Mouse (Mus musculus) midbrain, embryonic 14.5 days (tissue): ENCODE data around the gene Gm38392. TPM values are rescaled to one million over a fixed set of nuclear protein-coding genes. Genes with fewer than 3 reads are reported as not detected.

Experiments used
- ATAC-seq: fragments of 200-750 bp; cut with Nextera tagmentation; 2 replicates; pipeline ENCODE4 v1.8.0; 2017; ENCODE audit warnings: moderate number of reproducible peaks, moderate library complexity; ENCODE audit not compliant: low FRiP score, low TSS enrichment
- DNase-seq: peaks from one replicate; pipeline ENCODE4 v3.0.0-alpha.2; 2015
- H3K27ac ChIP-seq: fragments of 300-500 bp; sonication (generic); replicated peaks from 2 replicates; pipeline ENCODE4 v1.5.1; 2014; ENCODE audit warnings: mild to moderate bottlenecking, low read depth, low read length, moderate library complexity
- H3K27me3 ChIP-seq: fragments of 300-500 bp; sonication (generic); 2 replicates; pipeline ENCODE4 v1.6.1; 2014; ENCODE audit warnings: low read length, control low read depth, mixed read lengths; ENCODE audit not compliant: control insufficient read depth, insufficient read depth
- H3K36me3 ChIP-seq: fragments of 300-500 bp; sonication (generic); 2 replicates; pipeline ENCODE4 v1.6.1; 2014; ENCODE audit warnings: low read length, control low read depth; ENCODE audit not compliant: control insufficient read depth, insufficient read depth
- H3K4me1 ChIP-seq: fragments of 300-500 bp; sonication (generic); 2 replicates; pipeline ENCODE4 v1.6.1; 2014; ENCODE audit warnings: mild to moderate bottlenecking, antibody characterized with exemption, low read length, control low read depth; ENCODE audit not compliant: control insufficient read depth, insufficient read depth
- H3K4me2 ChIP-seq: fragments of 300-500 bp; sonication (generic); 2 replicates; pipeline ENCODE4 v1.6.1; 2014; ENCODE audit warnings: mild to moderate bottlenecking, low read length, moderate library complexity
- H3K4me3 ChIP-seq: fragments of 300-500 bp; sonication (generic); replicated peaks from 2 replicates; pipeline ENCODE4 v1.5.1; 2014; ENCODE audit warnings: low read depth, low read length
- H3K9ac ChIP-seq: fragments of 300-500 bp; sonication (generic); replicated peaks from 2 replicates; pipeline ENCODE4 v1.6.1; 2014; ENCODE audit warnings: mild to moderate bottlenecking, low read length, moderate library complexity
- H3K9me3 ChIP-seq: fragments of 300-500 bp; sonication (generic); 2 replicates; pipeline ENCODE4 v1.6.1; 2016; ENCODE audit warnings: low read length, control low read depth, mixed read lengths; ENCODE audit not compliant: control insufficient read depth
- WGBS: fragments of 180-500 bp; shearing (Covaris S2); extraction: QIAGEN DNeasy Blood & Tissue Kit; methylation state at CpG from one replicate; pipeline ENCODE4 v1.1.7; 2014; 5-methylcytosine and 5-hydroxymethylcytosine counted together
- polyA plus RNA-seq: library from polyadenylated mRNA; unstranded; fragments of >200 nt; fragmentation: Nextera tagmentation; extraction: Ambion mirVana; gene quantifications from 2 replicates; pipeline ENCODE4 v1.2.1, GENCODE M21; 2014

Gm38392 gene
- polyA plus RNA-seq, 1 experiment from 2014 or later: not detected

- Histone ChIP-seq H3K36me3 (peaks cover 5% of the 10 kb centered on the region; the same call in 1 of the 2 replicates), H3K9me3 (no peaks in the 10 kb centered on the region), H3K4me3 (peak overlapping the region; percentile 55), H3K4me2 (peak overlapping the region; percentile 59), H3K4me1 (peaks cover 49% of the 10 kb centered on the region), H3K27ac (peak overlapping the region; percentile 88), H3K9ac (0 out of 2 replicates have a peak overlapping the region, but pooled peaks have one; percentile 74), H3K27me3 (peaks cover 33% of the 10 kb centered on the region)
- DNase-seq (peak; percentile 78), ATAC-seq (peak; percentile 67)
- 1% methylated on average over 8 of the region's 8 CpGs for WGBS
Measured at GRCm38 (mm10) chr3:88205563-88206491, 81.2 kb downstream of the Gm38392 start.

GRCm38 (mm10) chr3:88205176-88205562, 81.8 kb downstream of the Gm38392 start:
- DNase-seq (no peak), ATAC-seq (peak; percentile 17)
- Histone ChIP-seq H3K4me2 (peak overlapping the region; percentile 59), H3K9me3 (no peaks in the 10 kb centered on the region), H3K27me3 (peaks cover 30% of the 10 kb centered on the region), H3K4me3 (no peak overlapping the region), H3K4me1 (peaks cover 47% of the 10 kb centered on the region), H3K36me3 (no peaks in the 10 kb centered on the region), H3K9ac (no peak overlapping the region), H3K27ac (peak overlapping the region; percentile 88)
- WGBS: 11% methylated on average over 4 of the region's 4 CpGs

GRCm38 (mm10) chr3:88204751-88205150, 82.3 kb downstream of the Gm38392 start:
- Histone ChIP-seq H3K4me2 (peak overlapping the region; percentile 59), H3K4me1 (peaks cover 44% of the 10 kb centered on the region), H3K36me3 (no peaks in the 10 kb centered on the region), H3K4me3 (no peak overlapping the region), H3K9ac (no peak overlapping the region), H3K27me3 (peaks cover 29% of the 10 kb centered on the region), H3K9me3 (no peaks in the 10 kb centered on the region), H3K27ac (peak overlapping the region; percentile 88)
- WGBS: 17% methylated on average over 1 of the region's 1 CpGs
- DNase-seq: peak; percentile 47
- no peak for ATAC-seq

- H3K4me3 ChIP-seq: no peak overlapping the region
- DNase-seq: peak; percentile 18
- no peak overlapping the region for H3K9ac ChIP-seq
- H3K9me3 ChIP-seq: no peaks in the 10 kb centered on the region
- peaks cover 44% of the 10 kb centered on the region for H3K4me1 ChIP-seq
- peak overlapping the region; percentile 1 for H3K4me2 ChIP-seq
- 7% methylated on average over 7 of the region's 7 CpGs for WGBS
- H3K27ac ChIP-seq: peak overlapping the region; percentile 88
- no peak for ATAC-seq
- H3K36me3 ChIP-seq: no peaks in the 10 kb centered on the region
- H3K27me3 ChIP-seq: peaks cover 33% of the 10 kb centered on the region
Measured at GRCm38 (mm10) chr3:88203999-88204700, 82.9 kb downstream of the Gm38392 start.

GRCm38 (mm10) chr3:88203456-88203855, 83.6 kb downstream of the Gm38392 start:
- no peak for DNase-seq
- H3K9me3 ChIP-seq: no peaks in the 10 kb centered on the region
- peaks cover 49% of the 10 kb centered on the region for H3K4me1 ChIP-seq
- H3K36me3 ChIP-seq: no peaks in the 10 kb centered on the region
- H3K27ac ChIP-seq: peak overlapping the region; percentile 88
- no peak for ATAC-seq
- peaks cover 32% of the 10 kb centered on the region for H3K27me3 ChIP-seq
- WGBS: 8% methylated on average over 5 of the region's 5 CpGs
- peak overlapping the region; percentile 1; the same call in 1 of the 2 replicates for H3K4me2 ChIP-seq
- H3K4me3 ChIP-seq: peak overlapping the region; percentile 12; the same call in 1 of the 2 replicates
- H3K9ac ChIP-seq: no peak overlapping the region

GRCm38 (mm10) chr3:88202986-88203385, 84.0 kb downstream of the Gm38392 start:
- H3K4me2 ChIP-seq: peak overlapping the region; percentile 86
- H3K4me3 ChIP-seq: peak overlapping the region; percentile 12; the same call in 1 of the 2 replicates
- 11% methylated on average over 6 of the region's 6 CpGs for WGBS
- H3K27ac ChIP-seq: peak overlapping the region; percentile 88
- peaks cover 30% of the 10 kb centered on the region for H3K27me3 ChIP-seq
- no peaks in the 10 kb centered on the region for H3K9me3 ChIP-seq
- H3K9ac ChIP-seq: 0 out of 2 replicates have a peak overlapping the region, but pooled peaks have one; percentile 20
- DNase-seq (peak; percentile 29), ATAC-seq (no peak)
- H3K36me3 ChIP-seq: no peaks in the 10 kb centered on the region
- H3K4me1 ChIP-seq: peaks cover 53% of the 10 kb centered on the region

GRCm38 (mm10) chr3:88201640-88202039, 85.4 kb downstream of the Gm38392 start:
- Histone ChIP-seq H3K27ac (no peak overlapping the region), H3K4me3 (peak overlapping the region; percentile 46; the same call in 1 of the 2 replicates), H3K4me1 (peaks cover 50% of the 10 kb centered on the region), H3K9ac (no peak overlapping the region; the same call in 1 of the 2 replicates), H3K27me3 (peaks cover 31% of the 10 kb centered on the region), H3K4me2 (peak overlapping the region; percentile 86), H3K36me3 (no peaks in the 10 kb centered on the region), H3K9me3 (no peaks in the 10 kb centered on the region)
- DNase-seq: peak; percentile 7
- no peak for ATAC-seq
- WGBS: 16% methylated on average over 5 of the region's 5 CpGs

GRCm38 (mm10) chr3:88200972-88201330, 86.1 kb downstream of the Gm38392 start:
- peaks cover 36% of the 10 kb centered on the region for H3K27me3 ChIP-seq
- peak overlapping the region; percentile 46 for H3K4me3 ChIP-seq
- peak overlapping the region; percentile 86 for H3K4me2 ChIP-seq
- peak overlapping the region; percentile 73 for H3K9ac ChIP-seq
- DNase-seq (no peak), ATAC-seq (no peak)
- 1% methylated on average over 37 of the region's 37 CpGs for WGBS
- no peaks in the 10 kb centered on the region for H3K36me3 ChIP-seq
- H3K4me1 ChIP-seq: peaks cover 45% of the 10 kb centered on the region
- H3K9me3 ChIP-seq: no peaks in the 10 kb centered on the region
- peak overlapping the region; percentile 74 for H3K27ac ChIP-seq
